Mouse (Mus musculus) embryonic fibroblast, embryonic 13.5 days (primary cell): Measurements from ENCODE around the gene Exoc4.

Experiments used
- CTCF ChIP-seq: IDR thresholded peaks from 2 replicates; pipeline ENCODE4 v1.5.1; 2011; ENCODE audit warnings: mild to moderate bottlenecking, control low read depth, low read length, moderate library complexity, borderline replicate concordance; ENCODE audit not compliant: insufficient read depth
- POLR2A ChIP-seq: IDR thresholded peaks from 2 replicates; pipeline ENCODE4 v1.6.1; 2011; ENCODE audit warnings: low read depth, mild to moderate bottlenecking, control low read depth, low read length, moderate library complexity

DNA sequence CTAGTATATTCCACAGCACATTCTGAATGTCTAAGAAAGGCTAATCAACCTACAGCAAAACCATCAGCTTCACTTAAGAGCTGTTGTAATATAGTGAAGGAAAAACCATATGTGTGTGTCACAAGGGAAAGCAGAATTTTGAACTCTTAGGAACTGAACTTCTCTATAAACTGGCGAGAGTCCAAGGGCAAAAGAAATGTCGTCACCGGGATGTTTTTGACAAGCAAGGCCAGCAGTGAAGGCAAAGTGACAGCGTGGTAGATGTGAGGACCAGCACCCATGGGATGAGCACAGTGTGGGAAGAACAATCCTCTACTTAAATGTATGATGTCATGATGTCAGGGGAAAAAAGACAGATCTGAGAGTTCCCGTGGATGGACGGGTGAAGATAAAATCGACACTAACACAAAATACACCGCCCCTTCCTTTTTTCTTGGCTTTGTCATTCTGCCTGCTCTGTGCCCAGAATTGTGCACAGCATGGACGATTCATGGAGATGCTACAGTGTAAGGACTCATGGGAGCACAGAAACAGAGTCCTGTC is 635.3 kb downstream of the Exoc4 start:
- no peak for TF ChIP-seq POLR2A
- no peak for TF ChIP-seq CTCF
